Mouse (Mus musculus): ENCODE data around the gene Arhgap32. TPM values are rescaled to one million over a fixed set of nuclear protein-coding genes. Genes with fewer than 3 reads are reported as not detected.

The Arhgap32 gene
- total RNA-seq (2023) = 1 to 10 TPM; 2.3 to 5.3 TPM

GRCm38 (mm10) chr9:32115786-32116185, at the start of gene Arhgap32:
Gene Arhgap32 (plus strand): TSS chr9:32116136.

Other genes starting within 250 kb of the Arhgap32 start
- not detected for gene Barx2, start 202.7 kb upstream of the Arhgap32 start, total RNA-seq (2023)
- gene Kcnj5, start 228.2 kb downstream of the Arhgap32 start, total RNA-seq (2023) = under 1 TPM; 0.37 to 0.38 TPM

Measured in neutrophil, adult 59 days (primary cell).